Mouse (Mus musculus): ENCODE measurements around the gene Tprn. TPM values are rescaled to one million over a fixed set of nuclear protein-coding genes. Genes with fewer than 3 reads are reported as not detected.
"Not testable (repeated sequence)": the region's sequence is repeated elsewhere in the genome, so short reads cannot be mapped to it uniquely, and the experiment has no call there.

Tprn gene
- polyA plus RNA-seq, 1 experiment from 2014 or later, result 8.2 TPM

DNA sequence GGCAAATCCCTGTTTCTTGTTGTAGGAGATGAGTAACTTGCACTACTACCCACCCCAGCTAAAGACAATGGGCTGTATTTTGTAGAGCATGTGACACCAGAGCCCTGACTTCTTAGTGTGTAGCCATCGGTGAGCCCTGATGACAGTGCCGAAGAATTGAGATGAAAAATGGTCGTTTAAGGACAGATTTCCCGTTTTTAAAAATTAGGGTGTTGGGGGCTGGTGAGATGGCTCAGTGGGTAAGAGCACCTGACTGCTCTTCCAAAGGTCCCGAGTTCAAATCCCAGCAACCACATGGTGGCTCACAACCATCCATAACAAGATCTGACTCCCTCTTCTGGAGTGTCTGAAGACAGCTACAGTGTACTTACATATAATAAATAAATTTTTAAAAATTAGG, 5.2 kb upstream of the Tprn start:
- not testable (repeated sequence) for H3K9me3 ChIP-seq; H3K27me3 ChIP-seq; H3K4me3 ChIP-seq; H3K4me2 ChIP-seq (replicated peaks); H3K9ac ChIP-seq; ATAC-seq (ENCODE audit: low FRiP score, low read depth); H3K27ac ChIP-seq
- WGBS, result 83% methylated on average over 5 of the region's 5 CpGs
- peaks cover 18% of the 10 kb centered on the region for H3K4me1 ChIP-seq
- H3K36me3 ChIP-seq, result peaks cover 13% of the 10 kb centered on the region; the same call in 1 of the 2 replicates

GRCm38 (mm10) chr2:25258887-25259286, 3.5 kb upstream of the Tprn start:
- 71% methylated on average over 2 of the region's 2 CpGs for WGBS
- no peak for ATAC-seq (ENCODE audit: low FRiP score, low read depth)
- H3K9me3 ChIP-seq, result no peaks in the 10 kb centered on the region
- H3K9ac ChIP-seq, result no peak overlapping the region
- H3K27ac ChIP-seq, result no peak overlapping the region
- H3K4me1 ChIP-seq, result peaks cover 28% of the 10 kb centered on the region
- H3K4me2 ChIP-seq (replicated peaks), result no peak overlapping the region
- 0 out of 2 replicates have a peak, but pooled peaks cover 6% of the 10 kb centered on the region for H3K36me3 ChIP-seq
- H3K27me3 ChIP-seq, result peaks cover 9% of the 10 kb centered on the region
- H3K4me3 ChIP-seq, result no peak overlapping the region

GRCm38 (mm10) chr2:25261870-25262269, 548 bp upstream of the Tprn start:
- H3K27ac ChIP-seq, result no peak overlapping the region
- ATAC-seq (ENCODE audit: low FRiP score, low read depth), result no peak
- 50% methylated on average over 12 of the region's 12 CpGs for WGBS

GRCm38 (mm10) chr2:25262795-25263622, 591 bp downstream of the Tprn start:
- no peak for ATAC-seq (ENCODE audit: low FRiP score, low read depth)
- Histone ChIP-seq H3K4me2 (replicated peaks) (peak overlapping the region; percentile 99), H3K9me3 (no peaks in the 10 kb centered on the region), H3K27ac (no peak overlapping the region), H3K36me3 (0 out of 2 replicates have a peak, but pooled peaks cover 6% of the 10 kb centered on the region), H3K27me3 (peaks cover 22% of the 10 kb centered on the region), H3K4me1 (peaks cover 39% of the 10 kb centered on the region), H3K4me3 (peak overlapping the region; percentile 68), H3K9ac (peak overlapping the region; percentile 79)
- under 1% methylated on average over 82 of the region's 82 CpGs for WGBS

More at GRCm38 (mm10) chr2:25261870-25262269, 548 bp upstream of the Tprn start:
- Histone ChIP-seq H3K4me3 (peak overlapping the region; percentile 68), H3K9me3 (no peaks in the 10 kb centered on the region), H3K4me1 (peaks cover 39% of the 10 kb centered on the region), H3K4me2 (replicated peaks) (peak overlapping the region; percentile 99), H3K36me3 (0 out of 2 replicates have a peak, but pooled peaks cover 6% of the 10 kb centered on the region), H3K9ac (peak overlapping the region; percentile 45; the same call in 1 of the 2 replicates), H3K27me3 (peaks cover 22% of the 10 kb centered on the region)

- Histone ChIP-seq H3K36me3 (peaks cover 9% of the 10 kb centered on the region; the same call in 1 of the 2 replicates), H3K27ac (no peak overlapping the region), H3K27me3 (peaks cover 22% of the 10 kb centered on the region), H3K4me2 (replicated peaks) (peak overlapping the region; percentile 99), H3K9me3 (no peaks in the 10 kb centered on the region), H3K4me3 (peak overlapping the region; percentile 68), H3K4me1 (peaks cover 39% of the 10 kb centered on the region), H3K9ac (peak overlapping the region; percentile 79)
- ATAC-seq (ENCODE audit: low FRiP score, low read depth), result no peak
- whole genome bisulfite sequencing, result 18% methylated on average over 12 of the region's 12 CpGs
These were observed 1.3 kb downstream of the Tprn start for GRCm38 (mm10) chr2:25263623-25264285.

DNA sequence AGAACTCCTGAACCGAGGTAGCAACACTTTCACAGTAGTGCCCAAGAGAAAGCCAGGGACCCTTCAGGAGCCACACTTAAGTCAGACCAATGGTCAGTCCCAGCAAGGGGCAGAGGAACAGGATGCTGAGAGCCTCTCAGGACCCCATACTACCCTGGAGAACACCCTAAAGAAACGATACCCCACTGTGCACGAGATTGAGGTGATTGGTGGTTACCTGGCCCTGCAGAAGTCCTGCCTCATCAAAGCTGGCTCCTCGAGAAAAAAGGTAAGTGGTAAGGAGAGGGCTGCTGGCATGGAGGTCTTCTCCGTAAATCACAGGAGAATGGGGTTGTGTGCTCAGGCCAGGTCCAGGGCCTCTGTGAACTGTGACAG, 1.9 kb downstream of the Tprn start:
- peak overlapping the region; percentile 99 for H3K4me2 ChIP-seq (replicated peaks)

DNA sequence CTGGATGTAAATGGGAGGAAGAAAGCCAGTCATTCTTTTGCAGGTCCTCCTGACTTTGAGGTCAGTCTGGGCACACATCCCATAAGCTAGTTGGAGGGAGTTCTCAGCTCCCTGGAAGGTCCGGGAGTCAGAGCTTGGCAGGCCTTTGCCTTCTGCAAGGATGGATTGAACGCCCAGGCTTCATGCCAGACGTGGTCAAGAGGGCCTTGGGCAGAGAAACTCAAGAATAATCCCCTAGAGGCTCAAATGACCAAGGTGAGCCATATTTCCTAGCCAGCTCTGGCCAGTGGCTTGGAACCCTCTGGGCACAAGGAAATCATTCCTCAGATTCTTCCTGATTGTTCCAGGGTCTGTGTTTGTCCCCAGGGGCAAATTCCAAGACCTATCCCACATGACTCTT, 2.4 kb downstream of the Tprn start:
- no peaks in the 10 kb centered on the region for H3K9me3 ChIP-seq
- no peak for ATAC-seq (ENCODE audit: low FRiP score, low read depth)
- peaks cover 14% of the 10 kb centered on the region for H3K36me3 ChIP-seq
- H3K4me1 ChIP-seq, result peaks cover 39% of the 10 kb centered on the region
- H3K27ac ChIP-seq, result no peak overlapping the region
- WGBS, result 66% methylated on average over 3 of the region's 3 CpGs
- peak overlapping the region; percentile 99; the same call in 1 of the 2 replicates for H3K4me2 ChIP-seq (replicated peaks)
- no peak overlapping the region for H3K4me3 ChIP-seq
- peaks cover 22% of the 10 kb centered on the region for H3K27me3 ChIP-seq
- peak overlapping the region; percentile 79 for H3K9ac ChIP-seq

More for the DNA sequence above, 1.9 kb downstream of the Tprn start:
- 71% methylated on average over 5 of the region's 5 CpGs for WGBS
- Histone ChIP-seq H3K36me3 (peaks cover 9% of the 10 kb centered on the region), H3K27ac (no peak overlapping the region), H3K27me3 (peaks cover 22% of the 10 kb centered on the region), H3K4me3 (peak overlapping the region; percentile 68), H3K9me3 (no peaks in the 10 kb centered on the region), H3K9ac (peak overlapping the region; percentile 79; the same call in 1 of the 2 replicates), H3K4me1 (peaks cover 39% of the 10 kb centered on the region)
- ATAC-seq (ENCODE audit: low FRiP score, low read depth), result no peak

DNA sequence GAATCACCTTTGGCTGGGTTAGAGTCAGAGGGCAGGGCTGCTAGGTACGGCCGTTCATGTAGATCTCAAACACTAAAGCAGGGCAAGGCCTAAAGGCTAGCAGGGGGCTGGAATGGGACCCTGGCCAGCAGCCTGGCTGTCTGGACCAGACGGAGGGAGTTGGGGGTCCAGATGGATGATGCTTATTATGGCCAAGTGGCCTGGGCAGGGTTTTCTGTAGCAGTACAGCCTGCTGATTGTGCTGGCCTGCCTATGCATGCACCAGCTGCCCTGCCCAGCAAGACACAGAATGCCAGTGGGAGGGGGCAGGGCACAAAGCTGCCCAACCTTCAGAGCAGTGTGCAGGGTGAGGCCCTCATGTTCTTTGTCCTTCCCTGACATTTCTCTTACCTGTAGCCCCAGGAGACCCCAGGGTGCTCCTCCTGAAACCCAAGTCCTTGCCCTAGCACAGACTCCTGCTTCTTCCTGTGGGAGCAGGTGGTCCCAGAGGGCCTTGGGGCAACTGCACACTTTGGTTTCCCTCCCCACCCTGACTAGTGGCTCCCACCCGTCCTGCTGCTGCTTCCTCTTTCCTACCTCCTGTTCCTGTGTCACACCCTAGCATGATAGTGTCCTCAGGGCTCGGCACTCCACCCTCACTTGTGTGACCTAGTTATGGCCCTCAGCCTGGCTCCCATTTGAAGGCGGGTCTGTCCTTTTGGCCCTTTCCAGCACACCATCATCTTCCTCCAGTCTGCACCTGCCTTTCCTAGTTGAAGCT, 3.7 kb downstream of the Tprn start:
- H3K27me3 ChIP-seq, result peaks cover 22% of the 10 kb centered on the region
- no peak overlapping the region for H3K4me3 ChIP-seq
- H3K27ac ChIP-seq, result no peak overlapping the region
- H3K4me1 ChIP-seq, result peaks cover 45% of the 10 kb centered on the region
- peaks cover 27% of the 10 kb centered on the region for H3K36me3 ChIP-seq
- H3K4me2 ChIP-seq (replicated peaks), result peak overlapping the region; percentile 99
- no peaks in the 10 kb centered on the region for H3K9me3 ChIP-seq
- H3K9ac ChIP-seq, result no peak overlapping the region
- WGBS, result 64% methylated on average over 6 of the region's 6 CpGs
- no peak for ATAC-seq (ENCODE audit: low FRiP score, low read depth)

DNA sequence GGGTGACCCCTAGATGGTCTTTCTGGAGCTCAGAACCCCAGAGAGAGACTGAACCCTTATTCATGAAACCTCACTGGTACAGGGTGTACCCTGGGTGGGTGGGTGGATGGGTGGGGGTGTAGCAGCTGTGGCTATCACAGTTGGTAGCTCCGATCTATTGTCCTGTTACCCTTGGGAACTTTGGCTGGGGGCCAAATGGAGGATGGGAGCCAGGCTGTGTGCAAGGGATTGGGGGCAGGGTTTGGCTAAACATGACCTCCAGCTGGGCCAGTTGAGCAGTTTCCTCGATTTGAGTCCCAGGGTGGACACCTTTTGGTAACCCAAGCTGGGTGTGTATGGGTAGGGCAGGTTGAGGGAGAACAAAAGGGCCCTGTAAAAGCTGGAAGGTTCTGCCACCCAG, 4.3 kb downstream of the Tprn start:
- no peak overlapping the region for H3K27ac ChIP-seq
- H3K4me1 ChIP-seq, result peaks cover 51% of the 10 kb centered on the region
- no peak overlapping the region for H3K9ac ChIP-seq
- peak overlapping the region; percentile 99; the same call in 1 of the 2 replicates for H3K4me2 ChIP-seq (replicated peaks)
- H3K4me3 ChIP-seq, result no peak overlapping the region
- no peaks in the 10 kb centered on the region for H3K9me3 ChIP-seq
- ATAC-seq (ENCODE audit: low FRiP score, low read depth), result no peak
- peaks cover 27% of the 10 kb centered on the region for H3K36me3 ChIP-seq
- H3K27me3 ChIP-seq, result peaks cover 22% of the 10 kb centered on the region
- 59% methylated on average over 2 of the region's 2 CpGs for WGBS

GRCm38 (mm10) chr2:25267241-25267640, 4.8 kb downstream of the Tprn start:
- Histone ChIP-seq H3K9me3 (no peaks in the 10 kb centered on the region), H3K4me2 (replicated peaks) (no peak overlapping the region), H3K36me3 (peaks cover 27% of the 10 kb centered on the region), H3K27ac (no peak overlapping the region), H3K27me3 (peaks cover 22% of the 10 kb centered on the region), H3K4me3 (no peak overlapping the region), H3K4me1 (peaks cover 52% of the 10 kb centered on the region), H3K9ac (no peak overlapping the region)
- no peak for ATAC-seq (ENCODE audit: low FRiP score, low read depth)

DNA sequence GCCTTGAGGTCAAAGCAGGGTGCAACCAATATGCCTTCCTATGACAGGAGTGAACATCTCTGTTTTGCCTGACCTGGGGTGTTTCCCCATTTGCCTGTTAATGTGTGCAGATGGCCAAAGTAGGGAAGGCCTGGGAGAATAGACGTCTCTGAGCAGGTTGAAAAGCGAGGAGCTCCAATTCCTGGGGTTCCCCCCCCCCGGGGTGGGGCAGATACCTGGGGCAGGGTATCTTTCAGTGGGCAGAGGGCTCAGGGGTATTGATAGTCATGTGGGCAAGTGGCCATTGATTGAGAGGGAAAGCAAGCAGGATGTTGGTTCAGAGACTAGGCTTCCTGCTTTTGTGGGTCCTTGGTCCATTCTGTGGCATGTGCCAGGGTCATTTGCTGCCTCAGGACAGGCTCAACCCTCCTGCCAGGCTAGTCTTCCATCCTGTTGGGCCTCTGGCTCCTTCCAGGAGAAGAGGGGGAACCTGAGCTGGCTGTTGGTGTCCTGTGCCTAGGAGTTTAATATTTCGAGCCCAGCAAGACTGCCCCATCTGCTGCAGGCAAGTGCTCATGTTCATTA, 5.4 kb downstream of the Tprn start:
- peaks cover 52% of the 10 kb centered on the region for H3K4me1 ChIP-seq
- H3K9me3 ChIP-seq, result no peaks in the 10 kb centered on the region
- no peak overlapping the region for H3K4me2 ChIP-seq (replicated peaks)
- H3K27me3 ChIP-seq, result peaks cover 22% of the 10 kb centered on the region
- H3K27ac ChIP-seq, result no peak overlapping the region
- H3K36me3 ChIP-seq, result peaks cover 27% of the 10 kb centered on the region
- 75% methylated on average over 4 of the region's 4 CpGs for WGBS
- no peak for ATAC-seq (ENCODE audit: low FRiP score, low read depth)
- no peak overlapping the region for H3K9ac ChIP-seq
- H3K4me3 ChIP-seq, result no peak overlapping the region

Data from limb, embryonic 13.5 days (tissue).